Mouse (Mus musculus) MEL (cell line): ENCODE results near the gene Med12l. TPM values are rescaled to one million over a fixed set of nuclear protein-coding genes. Genes with fewer than 3 reads are reported as not detected.

Experiments used
- DNase-seq: peaks from one replicate; pipeline ENCODE4 v3.0.0; 2011; ENCODE audit warnings: low read depth, low spot score
- H3K27ac ChIP-seq: 2 replicates; pipeline ENCODE4 v1.5.1; 2012; ENCODE audit warnings: low read depth, mild to moderate bottlenecking, control low read depth, low read length, moderate library complexity; ENCODE audit not compliant: control insufficient read depth
- H3K27me3 ChIP-seq, 2 experiments: fragments of 150-350 bp in 1 of 2; sonication (generic) in 1 of 2; 2 replicates each; pipeline ENCODE4 v1.6.1; 2012; ENCODE audit warnings: low read length in 2 of 2, mild to moderate bottlenecking in 2 of 2, improper control_type of control experiment in 1 of 2, moderate library complexity in 1 of 2; ENCODE audit not compliant: insufficient read depth in 2 of 2, control insufficient read depth in 1 of 2
- H3K36me3 ChIP-seq, 2 experiments: 2 replicates each; pipeline ENCODE4 v1.6.1; 2012 to 2014; ENCODE audit warnings: low read length in 2 of 2, improper control_type of control experiment in 1 of 2, inconsistent platforms in 1 of 2, mild to moderate bottlenecking in 1 of 2; ENCODE audit not compliant: insufficient read depth in 2 of 2, control insufficient read depth in 1 of 2
- H3K4me1 ChIP-seq, 2 experiments: fragments of 150-350 bp in 1 of 2; sonication (generic) in 1 of 2; 2 replicates each; pipeline ENCODE4 v1.6.1; 2012; ENCODE audit warnings: low read length in 2 of 2, improper control_type of control experiment in 1 of 2, mild to moderate bottlenecking in 1 of 2; ENCODE audit not compliant: insufficient read depth in 2 of 2, control insufficient read depth in 1 of 2
- H3K4me3 ChIP-seq, 2 experiments: fragments of 150-350 bp in 1 of 2; sonication (generic) in 1 of 2; 2 replicates each; pipeline ENCODE4 v1.5.1; 2012; ENCODE audit warnings: low read depth in 2 of 2, low read length in 2 of 2, mild to moderate bottlenecking in 2 of 2, moderate library complexity in 2 of 2, control low read depth in 1 of 2, improper control_type of control experiment in 1 of 2; ENCODE audit not compliant: control insufficient read depth in 1 of 2, insufficient read depth in 1 of 2
- H3K79me2 ChIP-seq: 2 replicates; pipeline ENCODE4 v1.6.1; 2012; ENCODE audit warnings: mild to moderate bottlenecking, low read length, moderate library complexity; ENCODE audit not compliant: control insufficient read depth, poor library complexity, insufficient read depth
- H3K9ac ChIP-seq: 2 replicates; pipeline ENCODE4 v1.6.1; 2012; ENCODE audit warnings: low read depth, mild to moderate bottlenecking, control low read depth, low read length, moderate library complexity; ENCODE audit not compliant: control insufficient read depth, poor library complexity, severe bottlenecking
- H3K9me3 ChIP-seq: fragments of 150-350 bp; sonication (generic); replicated peaks from 2 replicates; pipeline ENCODE4 v1.6.1; 2012; ENCODE audit warnings: mild to moderate bottlenecking, low read length, improper control_type of control experiment, moderate library complexity; ENCODE audit not compliant: insufficient read depth
- ETS1 ChIP-seq: IDR thresholded peaks from 2 replicates; pipeline ENCODE4 v1.6.1; 2012; ENCODE audit warnings: low read depth, mild to moderate bottlenecking, inconsistent platforms, low read length, improper control_type of control experiment, moderate library complexity
- HCFC1 ChIP-seq: IDR thresholded peaks from 2 replicates; pipeline ENCODE4 v1.6.1; 2012; ENCODE audit warnings: low read depth, mild to moderate bottlenecking, inconsistent platforms, low read length, improper control_type of control experiment, moderate library complexity
- polyA plus RNA-seq, 2 experiments: library from polyadenylated mRNA; stranded (reverse) in 1 of 2; unstranded in 1 of 2; fragments of >175 nt in 1 of 2; fragments of >200 nt in 1 of 2; gene quantifications; 2 replicates each; pipeline versions ENCODE4 v1.2.1 to v1.2.4; 2012; ENCODE audit warnings: low replicate concordance in 2 of 2, low read depth in 1 of 2; ENCODE audit not compliant: insufficient read length in 2 of 2, insufficient read depth in 1 of 2, missing spikeins in 1 of 2
- total RNA-seq: library from RNA; depleted of rRNA; stranded (reverse); fragments of 300-350 nt; gene quantifications from 2 replicates; pipeline ENCODE4 v1.2.3, GENCODE M21; 2012; rRNA removed

The Med12l gene
- total and polyA plus RNA-seq, 3 experiments: 0.03 TPM; not detected in 2

- Histone ChIP-seq H3K36me3 (no peaks in the 10 kb centered on the region), H3K4me1 (no peaks in the 10 kb centered on the region), H3K27ac (no peak overlapping the region), H3K4me3 (no peak overlapping the region), H3K79me2 (no peaks in the 10 kb centered on the region), H3K9me3 (no peaks in the 10 kb centered on the region), H3K27me3 (no peaks in the 10 kb centered on the region), H3K9ac (no peak overlapping the region)
- no peak for DNase-seq
- TF ChIP-seq ETS1 (no peak), HCFC1 (no peak)
These were observed 356.3 kb downstream of the Med12l start for GRCm38 (mm10) chr3:59361895-59362294.

Other genes starting within 250 kb of the Med12l start
- not detected in 2 replicates for gene Mindy4b-ps, start 183.5 kb upstream of the Med12l start, total RNA-seq
- gene Mindy4b-ps, start 183.5 kb upstream of the Med12l start, polyA plus RNA-seq: not detected
- not detected in 2 replicates for gene Clrn1, start 120.5 kb upstream of the Med12l start, total RNA-seq
- gene Clrn1, start 120.5 kb upstream of the Med12l start, polyA plus RNA-seq: not detected
- gene Gpr171, start 96.0 kb downstream of the Med12l start, total RNA-seq: not detected in 2 replicates
- not detected for gene Gpr171, start 96.0 kb downstream of the Med12l start, polyA plus RNA-seq
- gene P2ry14, start 147.8 kb downstream of the Med12l start, total RNA-seq: 0.08 and 0.10 TPM in 2 replicates
- under 1 TPM in 1 of 2 experiments, not detected in 1; 0.13 TPM for gene P2ry14, start 147.8 kb downstream of the Med12l start, polyA plus RNA-seq
- gene Gpr87, start 189.3 kb downstream of the Med12l start, total RNA-seq: not detected in 2 replicates
- not detected for gene Gpr87, start 189.3 kb downstream of the Med12l start, polyA plus RNA-seq
- gene P2ry13, start 205.1 kb downstream of the Med12l start, total RNA-seq: not detected in 2 replicates
- not detected for gene P2ry13, start 205.1 kb downstream of the Med12l start, polyA plus RNA-seq